Comparison of ENCODE assay signal across 28 mouse cellular contexts in the genomic region with DNA sequence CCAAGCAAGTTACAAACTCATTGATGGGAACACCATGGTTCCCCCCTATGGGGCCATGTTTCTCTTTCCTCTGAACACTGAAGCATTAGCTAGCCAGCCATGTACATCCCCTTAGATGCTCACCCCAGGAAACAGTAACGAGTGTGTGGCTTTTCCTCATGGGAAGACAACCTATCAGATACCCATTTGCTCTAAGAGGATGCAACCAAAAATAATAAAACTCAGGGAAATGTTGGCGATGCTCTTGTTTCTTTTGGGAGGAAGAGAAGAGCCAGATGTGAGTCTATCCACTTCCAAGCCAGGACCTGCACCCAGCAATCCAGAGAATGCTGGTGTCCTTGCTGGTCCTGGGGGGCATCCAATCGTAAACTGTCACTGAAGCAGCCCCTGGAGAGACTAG.
DNase-seq lines count a peak whose midpoint lies in the region; ATAC-seq and TF ChIP-seq lines count a peak whose summit lies in the region.
"Had no signal": no experiment of that assay in that cellular context is flagged by ENCODE, and none has a peak within 500 bp of the region (broad histone marks: within the 10 kb centered on the region; RNA-seq: fewer than 3 reads in every experiment).

No protein-coding gene starts in this region.

- H3K9ac ChIP-seq in embryonic facial prominence, embryonic 15.5 days: no peak overlapping the region
- no peak overlapping the region for H3K9ac ChIP-seq in heart, embryonic 13.5 days
- no peak overlapping the region for H3K9ac ChIP-seq in kidney, embryonic 15.5 days
- no peak overlapping the region for H3K9ac ChIP-seq in stomach, embryonic 14.5 days (replicated peaks; ENCODE audit: low read depth, low read length)
- H3K9ac ChIP-seq: forebrain, embryonic 15.5 days; hindbrain, embryonic 13.5 days; liver, embryonic 13.5 days; midbrain, embryonic 12.5 days; neural tube, embryonic 12.5 days had no signal

- no peak for ATAC-seq in embryonic facial prominence, embryonic 15.5 days (ENCODE audit: insufficient number of reproducible peaks, low FRiP score, low TSS enrichment, low read depth)
- ATAC-seq in heart, embryonic 13.5 days (ENCODE audit: extremely low read depth, insufficient number of reproducible peaks, low FRiP score, low TSS enrichment): no peak
- no peak for ATAC-seq in kidney, embryonic 15.5 days (replicated peaks; ENCODE audit: low FRiP score)
- ATAC-seq in stomach, embryonic 14.5 days (ENCODE audit: insufficient number of reproducible peaks, insufficient read depth, low FRiP score, low read depth): no peak
- ATAC-seq: activated CD4-positive, CD25-positive, alpha-beta regulatory T cell, adult 4 months; forebrain, embryonic 15.5 days; lung, postnatal 0 days had no signal

- peaks cover 5% of the 10 kb centered on the region for H3K4me1 ChIP-seq in embryonic facial prominence, embryonic 15.5 days
- no peaks in the 10 kb centered on the region for H3K4me1 ChIP-seq in embryonic facial prominence, embryonic 10.5 days
- H3K4me1 ChIP-seq in heart, embryonic 13.5 days: peaks cover 50% of the 10 kb centered on the region
- peaks cover 27% of the 10 kb centered on the region for H3K4me1 ChIP-seq in heart, embryonic 10.5 days
- H3K4me1 ChIP-seq in kidney, embryonic 15.5 days: peaks cover 21% of the 10 kb centered on the region
- no peaks in the 10 kb centered on the region for H3K4me1 ChIP-seq in kidney, adult 2 months (ENCODE audit: control insufficient read depth, insufficient read depth, low read length)
- H3K4me1 ChIP-seq in stomach, embryonic 14.5 days (ENCODE audit: control insufficient read depth, insufficient read depth, low read length): peaks cover 22% of the 10 kb centered on the region; the same call in 1 of the 2 replicates
- H3K4me1 ChIP-seq: liver, embryonic 13.5 days; megakaryocyte, embryonic 14.5 days; midbrain, embryonic 12.5 days; neural tube, embryonic 12.5 days had no signal

- H3K9me3 ChIP-seq in embryonic facial prominence, embryonic 15.5 days (replicated peaks): no peaks in the 10 kb centered on the region
- H3K9me3 ChIP-seq in embryonic facial prominence, embryonic 10.5 days: no peaks in the 10 kb centered on the region
- no peaks in the 10 kb centered on the region for H3K9me3 ChIP-seq in heart, embryonic 13.5 days
- H3K9me3 ChIP-seq in heart, embryonic 10.5 days: no peaks in the 10 kb centered on the region
- H3K9me3 ChIP-seq in kidney, embryonic 15.5 days (replicated peaks): no peaks in the 10 kb centered on the region
- no peaks in the 10 kb centered on the region for H3K9me3 ChIP-seq in stomach, embryonic 14.5 days (ENCODE audit: control insufficient read depth, low read depth, low read length)
- H3K9me3 ChIP-seq: forebrain, embryonic 15.5 days; hindbrain, embryonic 13.5 days; midbrain, embryonic 12.5 days; neural tube, embryonic 12.5 days had no signal

- no peak for DNase-seq in embryonic facial prominence, embryonic 10.5 days (ENCODE audit: low spot score)
- DNase-seq in heart, embryonic 10.5 days (ENCODE audit: low spot score): no peak
- no peak for DNase-seq in kidney, adult 2 months
- no peak for DNase-seq in adrenal gland, adult 2 months
- DNase-seq: adrenal gland, adult 8-10 months; cerebellum, adult 8-10 months; cerebellum, postnatal 25 days; kidney, adult 9 months; kidney, postnatal 25 days; liver, embryonic 13.5 days; lung, adult 18-20 months; lung, postnatal 4 days; right cerebral cortex, adult 18-20 months; spleen, adult 18-20 months; thymus, postnatal 25 days had no signal

- no peak overlapping the region for H3K4me2 ChIP-seq in embryonic facial prominence, embryonic 15.5 days (replicated peaks)
- no peak overlapping the region for H3K4me2 ChIP-seq in heart, embryonic 13.5 days
- no peak overlapping the region for H3K4me2 ChIP-seq in kidney, embryonic 15.5 days
- H3K4me2 ChIP-seq in stomach, embryonic 14.5 days (replicated peaks; ENCODE audit: low read depth, low read length): no peak overlapping the region
- H3K4me2 ChIP-seq: forebrain, embryonic 15.5 days; hindbrain, embryonic 13.5 days; liver, embryonic 13.5 days; midbrain, embryonic 12.5 days; neural tube, embryonic 12.5 days had no signal

- no peaks in the 10 kb centered on the region for H3K27me3 ChIP-seq in embryonic facial prominence, embryonic 15.5 days
- no peaks in the 10 kb centered on the region for H3K27me3 ChIP-seq in embryonic facial prominence, embryonic 10.5 days (replicated peaks; ENCODE audit: low read depth, poor library complexity, severe bottlenecking)
- H3K27me3 ChIP-seq in heart, embryonic 13.5 days (replicated peaks): no peaks in the 10 kb centered on the region
- H3K27me3 ChIP-seq in heart, embryonic 10.5 days (ENCODE audit: insufficient read depth, poor library complexity, severe bottlenecking): no peaks in the 10 kb centered on the region
- H3K27me3 ChIP-seq in kidney, embryonic 15.5 days: no peaks in the 10 kb centered on the region
- H3K27me3 ChIP-seq in kidney, adult 2 months (replicated peaks; ENCODE audit: control insufficient read depth, insufficient read depth, low read length): no peaks in the 10 kb centered on the region
- H3K27me3 ChIP-seq in stomach, embryonic 14.5 days (ENCODE audit: control insufficient read depth, insufficient read depth, low read length): no peaks in the 10 kb centered on the region
- H3K27me3 ChIP-seq: CH12.LX; forebrain, embryonic 15.5 days; hindbrain, embryonic 13.5 days; liver, embryonic 13.5 days; megakaryocyte, embryonic 14.5 days; midbrain, embryonic 12.5 days; neural tube, embryonic 12.5 days had no signal

- WGBS in embryonic facial prominence, embryonic 15.5 days: 73% methylated on average over 3 of the region's 3 CpGs
- WGBS in embryonic facial prominence, embryonic 10.5 days: 77% methylated on average over 3 of the region's 3 CpGs
- WGBS in heart, embryonic 13.5 days: 60% methylated on average over 3 of the region's 3 CpGs
- 55% methylated on average over 3 of the region's 3 CpGs for WGBS in heart, embryonic 10.5 days
- WGBS in kidney, embryonic 15.5 days: 57% methylated on average over 3 of the region's 3 CpGs
- WGBS in kidney, adult 2 months: 61% methylated on average over 3 of the region's 3 CpGs
- 47% methylated on average over 3 of the region's 3 CpGs for WGBS in stomach, embryonic 14.5 days

- H3K36me3 ChIP-seq in embryonic facial prominence, embryonic 15.5 days: no peaks in the 10 kb centered on the region
- H3K36me3 ChIP-seq in embryonic facial prominence, embryonic 10.5 days (replicated peaks): no peaks in the 10 kb centered on the region
- H3K36me3 ChIP-seq in heart, embryonic 13.5 days: peaks cover 7% of the 10 kb centered on the region
- H3K36me3 ChIP-seq in heart, embryonic 10.5 days: no peaks in the 10 kb centered on the region
- H3K36me3 ChIP-seq in kidney, embryonic 15.5 days: 0 out of 2 replicates have a peak, but pooled peaks cover 8% of the 10 kb centered on the region
- H3K36me3 ChIP-seq in kidney, adult 2 months (ENCODE audit: control insufficient read depth, insufficient read depth, low read length): no peaks in the 10 kb centered on the region
- H3K36me3 ChIP-seq in stomach, embryonic 14.5 days (ENCODE audit: control insufficient read depth, insufficient read depth, low read length): no peaks in the 10 kb centered on the region
- H3K36me3 ChIP-seq: forebrain, embryonic 15.5 days; hindbrain, embryonic 13.5 days; liver, embryonic 13.5 days; midbrain, embryonic 12.5 days; neural tube, embryonic 12.5 days had no signal

- no peak for TF ChIP-seq CTCF in kidney, adult 2 months (conservative IDR thresholded peaks at IDR 0.05; ENCODE audit: insufficient read depth, insufficient read length, low read depth, low read length)

- TF ChIP-seq POLR2A in kidney, adult 2 months (IDR thresholded peaks at IDR 0.05; ENCODE audit: low read depth, low read length): no peak

- H3K27ac ChIP-seq in embryonic facial prominence, embryonic 15.5 days (replicated peaks): 0 out of 2 replicates have a peak overlapping the region, but pooled peaks have one; percentile 44
- no peak overlapping the region for H3K27ac ChIP-seq in embryonic facial prominence, embryonic 10.5 days (replicated peaks)
- H3K27ac ChIP-seq in heart, embryonic 13.5 days (replicated peaks): peak overlapping the region; percentile 87; the same call in 1 of the 2 replicates
- no peak overlapping the region for H3K27ac ChIP-seq in heart, embryonic 10.5 days
- H3K27ac ChIP-seq in kidney, embryonic 15.5 days: peak overlapping the region; percentile 76; the same call in 1 of the 2 replicates
- no peak overlapping the region for H3K27ac ChIP-seq in kidney, adult 2 months (ENCODE audit: insufficient read depth, low read depth, low read length)
- H3K27ac ChIP-seq in stomach, embryonic 14.5 days (ENCODE audit: low read length): peak overlapping the region; percentile 79; the same call in 1 of the 2 replicates
- H3K27ac ChIP-seq: forebrain, embryonic 15.5 days; hindbrain, embryonic 13.5 days; liver, embryonic 13.5 days; midbrain, embryonic 12.5 days; neural tube, embryonic 12.5 days had no signal

- H3K4me3 ChIP-seq in embryonic facial prominence, embryonic 15.5 days (replicated peaks): no peak overlapping the region
- no peak overlapping the region for H3K4me3 ChIP-seq in embryonic facial prominence, embryonic 10.5 days
- no peak overlapping the region for H3K4me3 ChIP-seq in heart, embryonic 13.5 days
- H3K4me3 ChIP-seq in heart, embryonic 10.5 days: no peak overlapping the region
- no peak overlapping the region for H3K4me3 ChIP-seq in kidney, embryonic 15.5 days (replicated peaks)
- no peak overlapping the region for H3K4me3 ChIP-seq in kidney, adult 2 months (ENCODE audit: insufficient read depth, low read depth, low read length)
- no peak overlapping the region for H3K4me3 ChIP-seq in stomach, embryonic 14.5 days (ENCODE audit: low read depth, low read length)
- H3K4me3 ChIP-seq: forebrain, embryonic 15.5 days; hindbrain, embryonic 13.5 days; liver, embryonic 13.5 days; megakaryocyte, embryonic 14.5 days; midbrain, embryonic 12.5 days; myocyte; neural tube, embryonic 12.5 days had no signal

Comparison
In these comparisons a context has a peak if more than half of its experiments do, and no peak if none do; other contexts are left out.
1. H3K27ac ChIP-seq: peak in embryonic facial prominence, embryonic 15.5 days (single experiment), heart, embryonic 13.5 days (single experiment), kidney, embryonic 15.5 days (single experiment) and stomach, embryonic 14.5 days (single experiment); none in embryonic facial prominence, embryonic 10.5 days (single experiment), heart, embryonic 10.5 days (single experiment) and kidney, adult 2 months (single experiment).